Mouse (Mus musculus): ENCODE results near the gene Cep57l1. TPM values are rescaled to one million over a fixed set of nuclear protein-coding genes. Genes with fewer than 3 reads are reported as not detected.

Gene Cep57l1
- polyA plus RNA-seq, 1 experiment from 2014 or later = 11.8 TPM

- Histone ChIP-seq H3K36me3 (replicated peaks; ENCODE audit: control insufficient read depth, insufficient read depth) (no peaks in the 10 kb centered on the region), H3K4me3 (replicated peaks; ENCODE audit: low read length) (no peak overlapping the region), H3K27ac (no peak overlapping the region), H3K4me1 (replicated peaks; ENCODE audit: control insufficient read depth, insufficient read depth, low read length) (no peaks in the 10 kb centered on the region), H3K9me3 (ENCODE audit: control insufficient read depth, low read length) (no peaks in the 10 kb centered on the region), H3K9ac (no peak overlapping the region), H3K4me2 (replicated peaks) (no peak overlapping the region), H3K27me3 (ENCODE audit: control insufficient read depth, insufficient read depth, low read length) (no peaks in the 10 kb centered on the region)
- DNase-seq (ENCODE audit: low spot score) (no peak), ATAC-seq (ENCODE audit: low FRiP score) (no peak)
- WGBS = 87% methylated on average over 8 of the region's 8 CpGs
Observed at GRCm38 (mm10) chr10:41709341-41709740, 100.3 kb downstream of the Cep57l1 start.

- DNase-seq (ENCODE audit: low spot score) (no peak), ATAC-seq (ENCODE audit: low FRiP score) (no peak)
- 89% methylated on average over 5 of the region's 5 CpGs for WGBS
- H3K4me2 ChIP-seq (replicated peaks) = no peak overlapping the region
- no peak overlapping the region for H3K27ac ChIP-seq
- H3K4me3 ChIP-seq (replicated peaks; ENCODE audit: low read length) = no peak overlapping the region
- H3K9me3 ChIP-seq (ENCODE audit: control insufficient read depth, low read length) = no peaks in the 10 kb centered on the region
- H3K27me3 ChIP-seq (ENCODE audit: control insufficient read depth, insufficient read depth, low read length) = no peaks in the 10 kb centered on the region
- H3K9ac ChIP-seq = no peak overlapping the region
- H3K4me1 ChIP-seq (replicated peaks; ENCODE audit: control insufficient read depth, insufficient read depth, low read length) = no peaks in the 10 kb centered on the region
- no peaks in the 10 kb centered on the region for H3K36me3 ChIP-seq (replicated peaks; ENCODE audit: control insufficient read depth, insufficient read depth)
Observed at GRCm38 (mm10) chr10:41699669-41700068, 110.0 kb downstream of the Cep57l1 start.

GRCm38 (mm10) chr10:41697040-41697439, 112.6 kb downstream of the Cep57l1 start:
- ATAC-seq (ENCODE audit: low FRiP score) = no peak

GRCm38 (mm10) chr10:41690978-41691377, 118.7 kb downstream of the Cep57l1 start:
- ATAC-seq (ENCODE audit: low FRiP score) (no peak), DNase-seq (ENCODE audit: low spot score) (no peak)
- 0 out of 2 replicates have a peak, but pooled peaks cover 3% of the 10 kb centered on the region for H3K9me3 ChIP-seq (ENCODE audit: control insufficient read depth, low read length)
- no peak overlapping the region for H3K9ac ChIP-seq
- no peaks in the 10 kb centered on the region for H3K4me1 ChIP-seq (replicated peaks; ENCODE audit: control insufficient read depth, insufficient read depth, low read length)
- H3K27ac ChIP-seq = no peak overlapping the region
- WGBS = 66% methylated on average over 4 of the region's 4 CpGs
- H3K4me3 ChIP-seq (replicated peaks; ENCODE audit: low read length) = no peak overlapping the region
- no peaks in the 10 kb centered on the region for H3K36me3 ChIP-seq (replicated peaks; ENCODE audit: control insufficient read depth, insufficient read depth)
- H3K27me3 ChIP-seq (ENCODE audit: control insufficient read depth, insufficient read depth, low read length) = no peaks in the 10 kb centered on the region
- no peak overlapping the region for H3K4me2 ChIP-seq (replicated peaks)

More at GRCm38 (mm10) chr10:41697040-41697439, 112.6 kb downstream of the Cep57l1 start:
- Histone ChIP-seq H3K4me3 (replicated peaks; ENCODE audit: low read length) (no peak overlapping the region), H3K9ac (no peak overlapping the region), H3K4me1 (replicated peaks; ENCODE audit: control insufficient read depth, insufficient read depth, low read length) (no peaks in the 10 kb centered on the region), H3K27ac (no peak overlapping the region), H3K4me2 (replicated peaks) (no peak overlapping the region), H3K27me3 (ENCODE audit: control insufficient read depth, insufficient read depth, low read length) (no peaks in the 10 kb centered on the region), H3K36me3 (replicated peaks; ENCODE audit: control insufficient read depth, insufficient read depth) (no peaks in the 10 kb centered on the region), H3K9me3 (ENCODE audit: control insufficient read depth, low read length) (no peaks in the 10 kb centered on the region)
- WGBS = 80% methylated on average over 11 of the region's 11 CpGs
- no peak for DNase-seq (ENCODE audit: low spot score)

GRCm38 (mm10) chr10:41689941-41690887, 119.5 kb downstream of the Cep57l1 start:
- H3K4me2 ChIP-seq (replicated peaks) = peak overlapping the region; percentile 62
- peak overlapping the region; percentile 37 for H3K9ac ChIP-seq
- ATAC-seq (ENCODE audit: low FRiP score) (no peak), DNase-seq (ENCODE audit: low spot score) (peak; percentile 90)
- H3K27ac ChIP-seq = no peak overlapping the region
- H3K27me3 ChIP-seq (ENCODE audit: control insufficient read depth, insufficient read depth, low read length) = no peaks in the 10 kb centered on the region
- WGBS = 22% methylated on average over 24 of the region's 24 CpGs
- no peaks in the 10 kb centered on the region for H3K36me3 ChIP-seq (replicated peaks; ENCODE audit: control insufficient read depth, insufficient read depth)
- H3K4me3 ChIP-seq (replicated peaks; ENCODE audit: low read length) = peak overlapping the region; percentile 35
- no peaks in the 10 kb centered on the region for H3K4me1 ChIP-seq (replicated peaks; ENCODE audit: control insufficient read depth, insufficient read depth, low read length)
- 0 out of 2 replicates have a peak, but pooled peaks cover 3% of the 10 kb centered on the region for H3K9me3 ChIP-seq (ENCODE audit: control insufficient read depth, low read length)

GRCm38 (mm10) chr10:41684548-41684996, 125.1 kb downstream of the Cep57l1 start:
- no peaks in the 10 kb centered on the region for H3K4me1 ChIP-seq (replicated peaks; ENCODE audit: control insufficient read depth, insufficient read depth, low read length)
- H3K9me3 ChIP-seq (ENCODE audit: control insufficient read depth, low read length) = 0 out of 2 replicates have a peak, but pooled peaks cover 3% of the 10 kb centered on the region
- H3K4me3 ChIP-seq (replicated peaks; ENCODE audit: low read length) = no peak overlapping the region
- no peak for ATAC-seq (ENCODE audit: low FRiP score)
- H3K9ac ChIP-seq = no peak overlapping the region
- whole genome bisulfite sequencing = 7% methylated on average over 21 of the region's 21 CpGs
- H3K4me2 ChIP-seq (replicated peaks) = peak overlapping the region; percentile 29
- peaks cover 13% of the 10 kb centered on the region for H3K27me3 ChIP-seq (ENCODE audit: control insufficient read depth, insufficient read depth, low read length)
- H3K27ac ChIP-seq = no peak overlapping the region
- no peak for DNase-seq (ENCODE audit: low spot score)
- no peaks in the 10 kb centered on the region for H3K36me3 ChIP-seq (replicated peaks; ENCODE audit: control insufficient read depth, insufficient read depth)

GRCm38 (mm10) chr10:41682546-41683393, 126.9 kb downstream of the Cep57l1 start:
- ATAC-seq (ENCODE audit: low FRiP score) = peak; percentile 57
- Histone ChIP-seq H3K27me3 (ENCODE audit: control insufficient read depth, insufficient read depth, low read length) (peaks cover 13% of the 10 kb centered on the region), H3K4me2 (replicated peaks) (no peak overlapping the region)

GRCm38 (mm10) chr10:41678746-41679360, 130.8 kb downstream of the Cep57l1 start:
- Histone ChIP-seq H3K9ac (peak overlapping the region; percentile 32), H3K27me3 (ENCODE audit: control insufficient read depth, insufficient read depth, low read length) (peaks cover 2% of the 10 kb centered on the region; the same call in 1 of the 2 replicates)
- 25% methylated on average over 18 of the region's 18 CpGs for WGBS

More at GRCm38 (mm10) chr10:41682546-41683393, 126.9 kb downstream of the Cep57l1 start:
- peak; percentile 90 for DNase-seq (ENCODE audit: low spot score)
- peaks cover 4% of the 10 kb centered on the region; the same call in 1 of the 2 replicates for H3K4me1 ChIP-seq (replicated peaks; ENCODE audit: control insufficient read depth, insufficient read depth, low read length)
- 43% methylated on average over 16 of the region's 16 CpGs for WGBS
- no peak overlapping the region for H3K27ac ChIP-seq
- no peak overlapping the region for H3K4me3 ChIP-seq (replicated peaks; ENCODE audit: low read length)
- no peak overlapping the region for H3K9ac ChIP-seq
- H3K9me3 ChIP-seq (ENCODE audit: control insufficient read depth, low read length) = 0 out of 2 replicates have a peak, but pooled peaks cover 3% of the 10 kb centered on the region
- H3K36me3 ChIP-seq (replicated peaks; ENCODE audit: control insufficient read depth, insufficient read depth) = no peaks in the 10 kb centered on the region

More at GRCm38 (mm10) chr10:41678746-41679360, 130.8 kb downstream of the Cep57l1 start:
- Histone ChIP-seq H3K36me3 (replicated peaks; ENCODE audit: control insufficient read depth, insufficient read depth) (no peaks in the 10 kb centered on the region), H3K4me2 (replicated peaks) (peak overlapping the region; percentile 48), H3K9me3 (ENCODE audit: control insufficient read depth, low read length) (no peaks in the 10 kb centered on the region), H3K27ac (no peak overlapping the region), H3K4me3 (replicated peaks; ENCODE audit: low read length) (no peak overlapping the region), H3K4me1 (replicated peaks; ENCODE audit: control insufficient read depth, insufficient read depth, low read length) (peaks cover 4% of the 10 kb centered on the region; the same call in 1 of the 2 replicates)
- DNase-seq (ENCODE audit: low spot score) (peak; percentile 67), ATAC-seq (ENCODE audit: low FRiP score) (0 out of 2 replicates have a peak, but pooled peaks have one; percentile 37)
